Mouse (Mus musculus) spleen, postnatal 4 days (tissue): ENCODE measurements around the gene Akt3.
A peak's percentile ranks its signal among the peaks of the same experiment; 100 is the strongest.

Experiments used
- DNase-seq, 2 experiments: peaks; one replicate each; pipeline ENCODE4 v3.0.0; 2022; ENCODE audit warnings: low spot score in 2 of 2

The Akt3 gene

DNA sequence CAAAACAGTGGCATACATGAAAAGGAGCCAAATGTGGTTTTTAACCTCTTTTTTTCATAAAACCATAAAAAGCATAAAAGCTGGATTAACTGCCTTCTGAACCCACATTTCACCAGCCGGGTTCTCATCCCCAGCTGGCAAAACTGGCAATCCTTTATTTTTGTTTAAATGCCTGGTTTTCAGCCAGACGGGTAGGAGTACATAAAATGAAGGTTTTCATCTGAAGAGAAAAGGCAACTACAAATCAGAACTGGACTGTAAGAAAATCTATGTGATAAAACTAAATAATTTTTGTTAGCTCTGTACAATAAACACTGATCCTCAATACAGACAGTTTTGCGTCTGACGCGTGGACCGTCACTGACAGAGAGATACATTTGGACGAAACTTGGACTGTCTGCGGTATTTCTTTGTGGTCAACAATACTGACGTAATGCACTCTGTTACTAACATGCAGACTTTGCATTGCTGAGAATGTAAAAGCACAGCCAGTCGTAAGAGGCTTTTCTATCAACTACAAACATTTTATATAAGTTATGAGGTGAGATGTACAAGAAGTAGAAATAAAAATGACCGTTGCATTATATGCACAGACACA lies 206.5 kb downstream of the Akt3 start:
- DNase-seq = no peak

DNA sequence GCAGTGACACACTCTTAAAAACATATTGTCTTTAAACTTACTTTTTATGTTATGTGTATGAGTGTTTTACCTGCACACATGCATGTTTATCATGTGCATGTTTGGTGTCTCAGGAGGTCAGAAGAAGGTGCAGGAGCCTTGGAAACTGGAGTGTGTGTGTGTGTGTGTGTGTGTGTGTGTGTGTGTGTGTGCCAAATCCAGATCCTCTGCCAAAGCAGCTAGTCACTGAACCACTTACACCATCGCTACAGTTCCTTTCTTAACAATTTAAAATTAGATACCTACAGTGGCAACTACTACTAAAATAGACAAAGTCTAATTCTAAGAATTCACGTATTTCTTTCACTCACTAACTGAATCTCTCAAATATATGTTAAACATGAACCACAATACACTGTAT lies 209.2 kb downstream of the Akt3 start:
- DNase-seq = no peak

DNA sequence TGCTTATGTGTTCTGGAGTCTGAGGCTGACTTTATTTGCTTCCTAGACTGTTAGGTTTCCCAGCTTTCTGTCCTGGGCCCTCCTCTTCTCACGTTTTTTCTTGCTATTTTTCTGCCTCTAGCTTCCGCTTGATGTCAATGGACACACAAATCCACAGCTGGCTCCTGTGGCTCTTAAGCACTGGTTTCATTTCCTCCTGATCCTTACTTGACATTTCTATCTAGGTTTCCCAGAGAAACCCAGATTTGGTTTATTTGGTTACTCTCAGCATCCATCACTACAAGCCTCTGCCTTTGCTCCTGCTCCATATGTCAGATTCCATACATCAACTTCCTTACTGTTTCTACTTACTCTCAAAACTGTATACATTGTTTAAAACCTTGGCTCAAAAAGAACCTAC lies 211.0 kb downstream of the Akt3 start:
- DNase-seq = no peak

DNA sequence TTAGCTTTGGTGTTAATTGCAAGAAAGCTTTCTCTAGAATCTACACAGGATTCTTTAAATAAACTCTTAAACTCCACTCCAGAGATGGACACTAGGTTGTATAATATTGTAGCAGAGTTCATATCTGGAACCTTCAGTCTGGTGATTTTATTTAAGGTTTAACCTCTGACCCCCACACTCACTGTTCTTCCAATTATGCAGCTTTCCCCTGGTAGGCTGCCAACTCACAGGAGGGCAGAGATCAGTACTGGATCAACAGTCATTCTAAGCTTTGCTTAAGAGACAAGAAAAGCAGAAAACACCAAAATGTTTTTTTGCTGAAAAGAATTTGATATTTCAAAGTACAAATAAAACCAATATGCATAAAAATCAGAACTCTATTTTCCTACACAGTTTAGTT lies 212.1 kb downstream of the Akt3 start:
- DNase-seq = no peak

DNA sequence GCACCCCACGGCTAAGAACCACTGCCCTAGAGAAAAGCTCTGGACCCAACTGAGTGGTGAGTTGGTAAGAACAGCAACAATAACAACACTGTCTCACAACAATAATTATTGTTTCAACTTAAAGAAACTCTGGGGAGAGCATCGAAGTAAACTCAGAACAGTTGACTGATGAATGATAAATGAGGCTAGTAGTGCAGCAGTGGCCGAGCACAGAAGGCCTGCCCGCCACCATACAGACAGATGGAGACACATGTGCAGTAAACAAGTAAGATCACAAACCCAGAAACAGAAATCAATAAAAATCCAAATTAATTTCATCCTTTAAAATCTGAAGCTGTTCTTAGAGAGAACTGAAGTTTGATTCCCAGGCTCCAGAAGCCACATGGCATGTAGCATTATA lies 217.9 kb downstream of the Akt3 start:
- no peak for DNase-seq

DNA sequence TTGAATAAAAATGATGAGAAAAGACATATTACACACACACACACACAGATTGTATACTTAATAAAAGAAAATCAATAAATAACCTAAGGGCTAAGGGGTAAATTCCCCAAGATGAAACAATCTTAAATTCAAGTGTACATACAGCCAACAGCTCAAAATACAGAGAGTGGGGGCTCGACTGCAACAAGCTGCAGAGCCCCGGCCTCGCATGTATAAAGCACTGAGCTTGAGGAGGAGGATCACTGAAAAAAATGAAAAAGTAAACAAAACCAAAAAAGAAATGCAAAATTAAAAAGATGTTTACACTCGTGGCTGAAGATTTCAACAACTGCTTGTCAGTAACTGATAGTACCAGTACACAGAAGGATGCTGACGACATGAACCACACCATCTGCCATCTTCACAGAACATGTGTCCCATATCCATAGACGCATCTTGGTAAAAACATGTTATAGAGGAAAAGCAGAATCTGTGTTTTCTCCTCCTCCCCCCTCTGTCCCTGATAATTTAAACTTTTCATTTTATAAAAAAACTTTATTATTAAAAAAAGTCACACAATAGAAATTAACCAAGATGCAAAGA lies 218.8 kb downstream of the Akt3 start:
- no peak for DNase-seq

DNA sequence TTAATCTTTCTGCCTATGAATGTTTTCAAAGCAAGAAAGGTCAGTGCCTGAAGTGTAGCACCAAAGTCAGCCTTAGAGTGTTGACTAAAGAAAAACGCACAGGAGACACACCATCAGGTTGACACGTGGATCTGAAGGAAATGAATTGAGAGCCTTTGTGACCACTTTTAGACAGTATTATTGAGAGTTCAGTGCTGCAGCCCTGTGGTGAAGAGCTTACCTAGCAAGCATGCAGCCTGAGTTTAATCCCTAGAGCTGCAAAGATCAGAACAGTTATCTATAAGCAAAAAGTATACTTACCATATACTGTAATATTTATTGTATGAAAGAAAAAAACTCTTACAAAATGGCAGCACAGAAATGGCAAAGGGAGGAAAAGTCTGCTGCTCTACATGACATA lies 219.6 kb downstream of the Akt3 start:
- DNase-seq = no peak

DNA sequence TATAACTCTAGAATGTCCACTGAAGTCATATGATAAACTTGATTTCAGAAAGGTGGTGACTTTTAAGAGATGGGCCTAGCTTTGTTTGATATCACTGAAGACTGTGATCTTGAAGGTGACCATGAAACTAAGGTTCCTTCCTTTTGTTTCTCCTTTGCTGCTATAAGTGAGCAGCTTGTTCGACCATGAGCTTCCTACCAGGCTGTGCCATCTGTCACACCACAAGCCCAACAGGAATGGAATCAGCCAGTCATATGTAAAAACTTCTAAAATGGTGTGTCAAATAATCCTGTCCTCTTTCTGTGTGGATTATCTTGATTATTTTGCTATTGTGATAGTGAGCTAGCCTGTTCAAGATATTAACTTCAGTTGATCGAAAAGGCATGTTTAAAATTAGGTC lies 222.5 kb downstream of the Akt3 start:
- DNase-seq = no peak

DNA sequence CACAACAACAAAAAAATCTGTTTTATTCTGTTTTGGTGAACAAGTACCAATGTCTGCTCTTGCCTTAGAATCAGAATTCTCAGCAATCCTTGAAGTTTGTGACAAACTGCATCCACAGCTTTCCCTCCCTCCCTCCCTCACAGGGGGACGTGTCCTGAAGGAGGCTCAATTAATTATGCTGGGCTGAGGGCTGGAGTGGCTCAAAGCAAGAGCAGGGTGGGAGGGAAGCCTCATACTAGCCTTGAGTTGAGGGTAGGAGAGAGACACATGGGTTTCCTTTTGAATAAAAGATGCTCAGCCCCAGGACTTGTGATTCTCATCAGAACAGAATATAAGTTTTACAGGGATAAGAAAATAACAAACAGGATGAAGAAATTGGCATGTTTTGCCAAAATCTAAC lies 225.8 kb downstream of the Akt3 start:
- no peak for DNase-seq

DNA sequence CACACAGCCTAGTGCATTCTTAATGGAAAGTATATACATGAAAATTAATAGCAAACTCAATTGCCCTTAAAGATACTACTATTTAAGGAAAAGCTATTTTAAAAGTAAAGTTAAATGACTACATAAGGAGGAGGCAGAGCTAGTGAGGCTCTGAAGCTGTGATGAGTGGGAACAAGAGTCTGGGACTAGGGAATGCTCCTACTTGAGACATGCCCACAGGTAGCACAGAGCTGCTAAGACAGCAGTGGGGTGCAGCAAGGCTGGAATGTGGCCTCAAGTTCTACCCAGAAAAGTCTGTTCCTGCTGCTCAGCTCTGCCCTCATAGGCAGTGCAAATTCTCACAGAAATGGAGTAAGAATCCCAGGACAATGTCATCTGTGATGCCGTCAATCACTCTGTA lies 226.8 kb downstream of the Akt3 start:
- no peak for DNase-seq

DNA sequence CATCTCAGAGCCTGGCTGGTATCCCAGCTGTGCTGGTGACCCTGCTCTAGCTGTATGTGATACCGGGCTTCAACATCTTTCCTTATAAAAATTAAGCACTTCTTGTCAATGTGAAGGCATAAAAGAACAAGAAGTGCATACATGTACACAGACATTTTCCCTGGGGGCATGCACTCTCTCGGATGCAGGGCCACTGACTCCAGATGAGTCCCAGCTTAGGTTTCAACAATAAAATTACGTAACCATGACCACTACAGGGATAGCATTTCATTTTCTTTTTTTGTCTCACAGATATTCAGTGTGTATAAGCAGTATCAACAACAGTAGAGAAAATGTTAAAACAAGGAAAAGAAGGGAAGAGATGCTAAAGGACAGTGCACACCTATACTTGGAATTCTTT lies 227.3 kb downstream of the Akt3 start:
- no peak for DNase-seq

DNA sequence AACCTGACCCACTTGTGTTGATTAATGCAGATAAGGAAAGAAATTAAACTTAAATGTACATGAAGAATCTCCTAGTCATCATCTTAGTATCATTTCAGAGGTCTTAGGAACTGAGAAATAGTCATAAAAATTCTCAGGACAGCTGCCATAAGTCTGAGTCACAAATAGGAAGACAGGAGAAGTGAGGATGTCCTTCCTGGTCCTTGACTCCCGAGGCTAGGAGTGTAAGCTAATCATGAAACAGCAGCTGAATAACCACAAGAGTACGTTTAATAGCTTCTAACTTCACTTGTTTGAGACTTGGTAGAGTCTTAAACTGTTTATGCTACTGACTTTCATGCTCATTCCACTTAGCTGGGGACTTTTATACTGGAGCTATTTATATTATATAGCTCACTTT lies 229.0 kb downstream of the Akt3 start:
- DNase-seq = no peak

DNA sequence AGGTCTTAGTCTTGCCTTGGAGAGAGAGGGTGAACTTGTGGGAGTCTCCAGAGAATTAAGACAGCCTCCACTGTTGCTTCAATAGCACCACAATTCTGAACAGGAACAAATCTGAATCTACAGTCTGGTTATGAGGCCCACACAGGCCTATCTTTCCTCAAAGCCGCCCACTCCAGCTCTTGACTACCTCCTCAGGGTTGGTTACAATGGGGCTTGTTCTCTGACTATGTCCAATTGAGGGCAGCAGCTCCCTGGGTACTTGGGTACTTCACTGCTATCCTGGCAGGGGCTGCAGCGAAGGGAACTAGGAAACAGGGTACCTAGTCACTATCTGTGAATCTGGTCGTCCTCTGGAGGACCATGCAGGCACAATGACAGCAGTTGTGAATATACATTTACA lies 230.3 kb downstream of the Akt3 start:
- DNase-seq = no peak

DNA sequence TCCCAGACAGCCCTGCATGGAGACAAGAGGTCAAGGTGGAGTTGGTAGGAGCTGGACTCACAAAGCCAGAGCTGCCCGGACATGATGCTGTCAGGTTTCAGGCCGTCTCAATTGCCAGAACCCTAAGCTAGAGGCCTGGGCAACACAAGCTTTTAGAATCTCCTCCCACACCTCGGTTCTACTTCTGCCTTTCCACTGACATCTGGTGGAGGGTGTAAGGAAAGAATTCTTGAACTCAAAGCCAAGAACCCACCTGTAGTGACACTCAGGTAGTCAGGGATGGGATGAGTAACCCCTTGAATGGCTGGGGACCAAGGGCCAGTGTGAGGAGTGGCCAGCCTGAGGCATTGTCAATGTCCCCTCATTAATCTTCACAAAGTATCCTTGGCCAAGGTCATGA lies 235.3 kb downstream of the Akt3 start:
- DNase-seq = no peak

DNA sequence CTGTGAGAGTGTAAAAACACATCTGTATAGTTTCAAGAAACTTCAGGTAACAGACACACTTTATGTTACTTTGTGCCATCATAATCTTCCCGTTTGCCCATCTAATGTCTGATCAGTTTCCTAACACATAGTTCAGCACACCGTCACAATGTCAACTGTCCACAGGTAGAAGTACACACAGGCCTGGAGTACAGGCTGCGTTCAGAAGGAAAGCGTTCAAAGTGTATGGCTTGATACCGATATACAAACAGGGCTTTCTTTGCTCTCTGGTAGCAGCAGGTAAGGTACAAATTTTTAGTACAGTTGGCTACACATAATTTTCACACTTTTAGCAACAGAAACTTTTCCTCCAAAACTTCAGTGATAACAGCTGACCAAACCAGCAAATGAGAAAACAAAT lies 238.3 kb downstream of the Akt3 start:
- peak in 1 of 2 experiments; percentile 36 for DNase-seq

DNA sequence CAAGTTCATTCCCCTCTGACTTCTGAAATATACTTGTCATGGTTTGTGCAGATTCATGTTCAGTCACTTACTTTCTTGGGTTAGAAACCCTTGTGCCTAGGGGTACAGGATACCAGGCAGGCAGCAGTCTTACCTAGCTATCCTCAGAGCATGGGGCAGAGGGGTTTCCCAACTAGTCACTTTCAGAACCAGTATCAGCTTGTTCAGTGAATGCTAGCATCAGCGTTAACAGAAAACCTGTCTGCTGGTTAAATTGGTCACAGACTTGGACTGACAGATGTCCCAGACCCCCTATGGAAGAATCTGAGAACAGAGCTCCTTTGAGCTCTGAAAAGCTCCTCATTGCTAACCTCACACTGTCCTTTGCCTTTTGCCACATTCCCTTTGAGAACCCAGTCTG lies 239.3 kb downstream of the Akt3 start:
- no peak for DNase-seq

DNA sequence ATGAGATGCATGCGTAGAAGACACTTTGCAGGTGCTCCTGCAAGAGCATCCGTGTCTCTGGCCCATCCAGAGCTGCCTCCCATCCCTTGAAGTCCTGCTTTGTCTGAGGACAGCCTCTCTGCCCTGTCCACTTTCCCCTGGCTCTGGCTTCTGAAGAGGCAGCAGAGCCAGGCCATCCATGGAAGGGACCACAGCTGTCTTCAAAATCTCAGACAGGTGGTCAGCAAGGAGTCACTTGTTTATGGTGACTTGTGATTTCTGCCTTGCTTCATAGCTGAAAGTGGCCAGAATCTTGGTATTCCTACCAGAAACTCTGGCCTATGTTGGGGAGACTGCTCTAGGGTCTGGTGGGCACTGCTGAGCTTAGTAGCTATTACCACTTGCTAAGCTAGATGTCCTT lies 241.3 kb downstream of the Akt3 start:
- DNase-seq = no peak

DNA sequence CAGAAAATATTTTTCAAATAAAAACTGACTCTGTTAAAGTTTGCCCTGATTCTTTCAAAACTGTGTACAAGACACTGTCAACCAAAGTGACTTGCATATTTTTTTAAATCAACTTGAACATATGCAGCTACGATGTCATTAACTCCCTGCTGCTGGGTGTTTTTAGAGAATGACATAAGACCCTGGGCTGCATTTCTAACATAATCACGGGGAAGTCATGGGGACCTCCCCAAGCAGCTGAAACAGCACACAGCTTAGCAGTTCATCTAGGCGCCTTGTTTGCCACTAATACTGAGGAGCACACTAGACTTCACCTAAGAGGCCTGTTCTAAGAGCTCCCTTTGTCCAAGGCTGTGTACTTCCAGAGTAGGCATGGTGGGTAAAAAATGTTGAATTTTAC lies 242.1 kb downstream of the Akt3 start:
- no peak for DNase-seq

DNA sequence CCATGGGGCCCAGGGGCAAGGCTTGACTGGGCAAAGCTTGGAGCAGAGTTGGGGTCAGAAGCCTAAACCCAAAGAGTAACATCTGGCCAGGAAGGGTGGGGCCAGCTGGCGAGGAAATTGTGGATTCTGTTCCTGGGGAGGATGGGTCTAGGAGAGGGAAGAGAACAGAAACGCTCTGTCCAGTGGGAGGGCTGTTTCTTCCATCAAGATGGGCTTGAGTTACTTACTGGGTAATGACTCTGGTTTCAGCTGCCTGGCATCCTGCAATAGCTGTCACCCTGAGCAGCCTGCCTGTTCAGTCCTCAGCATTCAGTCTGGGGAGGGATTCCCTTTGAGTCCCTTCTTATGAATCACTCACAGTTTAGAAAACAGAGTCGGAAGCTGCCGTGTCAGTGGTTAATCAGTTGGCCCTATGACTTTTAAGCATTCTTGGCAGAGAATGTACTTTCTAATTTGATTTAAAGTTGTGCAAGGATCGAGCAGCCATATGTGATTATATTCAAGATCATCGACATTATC lies 243.0 kb downstream of the Akt3 start:
- no peak for DNase-seq

DNA sequence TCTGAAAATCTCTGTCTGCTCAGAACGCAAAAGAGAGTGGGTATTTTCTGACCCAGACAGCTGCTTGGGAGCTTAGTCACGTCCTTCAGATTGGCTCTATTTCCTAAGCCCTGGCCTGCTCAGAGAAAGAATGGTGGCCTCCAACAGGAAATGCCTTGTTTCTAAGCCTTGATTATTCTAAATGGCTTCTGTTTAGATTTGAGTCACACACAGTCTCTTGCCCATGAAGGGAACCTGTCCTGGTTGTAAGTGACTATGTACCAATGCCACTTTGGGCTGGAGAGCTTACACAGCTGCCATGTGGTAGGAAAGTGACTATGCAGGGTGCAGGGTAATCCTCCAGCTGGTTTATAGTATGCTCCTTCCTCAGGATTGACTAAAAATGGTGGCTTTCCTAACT lies 243.7 kb downstream of the Akt3 start:
- DNase-seq = no peak

DNA sequence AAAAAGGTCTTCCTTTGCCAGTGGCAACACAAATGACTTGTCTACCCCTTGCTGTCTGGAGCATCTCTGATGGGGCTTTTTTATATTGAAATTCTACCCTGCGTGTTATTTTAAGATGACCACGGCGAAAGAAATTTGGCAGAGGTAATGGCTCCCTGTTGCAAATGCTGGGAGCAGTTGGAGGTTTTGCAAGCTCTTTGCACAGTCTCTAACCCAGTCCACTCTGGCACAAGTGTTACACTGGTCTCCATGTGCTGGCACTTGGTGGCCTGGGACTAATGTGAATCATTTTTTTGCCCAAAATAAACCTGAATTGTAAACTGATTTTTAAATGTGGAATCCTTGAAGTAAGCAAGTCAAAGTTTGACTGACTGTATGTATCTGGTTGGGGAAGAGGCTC lies 244.2 kb downstream of the Akt3 start:
- DNase-seq = no peak

DNA sequence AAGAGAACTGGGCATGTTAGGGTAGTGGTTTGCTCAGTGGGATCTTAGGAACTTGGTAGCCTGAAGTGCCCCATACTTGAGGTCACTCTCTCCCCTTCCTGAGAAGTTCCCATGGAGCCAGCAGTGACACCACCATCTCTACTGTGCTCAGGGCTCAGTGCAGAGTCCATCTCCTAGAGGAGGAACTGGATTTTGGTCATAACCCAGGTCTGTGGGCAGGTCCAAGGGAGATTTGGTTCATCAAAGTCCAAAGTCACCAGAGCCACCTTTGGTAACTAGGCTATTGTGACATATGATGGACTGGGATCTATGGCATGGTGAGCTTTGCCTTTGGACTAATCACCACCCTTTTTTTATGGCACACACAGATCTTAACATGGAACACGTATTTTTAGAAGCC lies 244.7 kb downstream of the Akt3 start:
- DNase-seq = no peak

DNA sequence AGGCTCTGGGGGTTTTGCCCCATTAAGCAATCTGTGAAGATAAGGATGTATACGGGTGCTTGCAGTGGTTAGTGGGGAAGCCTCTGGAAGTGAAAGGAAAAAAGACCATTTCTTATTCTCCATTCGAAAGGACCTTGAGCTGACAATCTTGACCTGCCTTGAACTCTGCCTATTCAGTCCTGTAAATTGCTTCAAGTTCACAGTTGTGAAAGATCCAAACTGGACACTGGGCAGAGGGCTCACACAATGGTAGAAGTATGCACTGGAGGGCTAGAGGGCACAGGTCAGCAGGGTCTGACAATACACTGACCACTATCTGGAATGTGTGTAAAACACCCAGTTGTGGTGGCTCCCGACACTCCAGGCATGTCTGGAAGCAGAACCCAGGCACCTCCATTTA lies 245.2 kb downstream of the Akt3 start:
- DNase-seq = no peak

DNA sequence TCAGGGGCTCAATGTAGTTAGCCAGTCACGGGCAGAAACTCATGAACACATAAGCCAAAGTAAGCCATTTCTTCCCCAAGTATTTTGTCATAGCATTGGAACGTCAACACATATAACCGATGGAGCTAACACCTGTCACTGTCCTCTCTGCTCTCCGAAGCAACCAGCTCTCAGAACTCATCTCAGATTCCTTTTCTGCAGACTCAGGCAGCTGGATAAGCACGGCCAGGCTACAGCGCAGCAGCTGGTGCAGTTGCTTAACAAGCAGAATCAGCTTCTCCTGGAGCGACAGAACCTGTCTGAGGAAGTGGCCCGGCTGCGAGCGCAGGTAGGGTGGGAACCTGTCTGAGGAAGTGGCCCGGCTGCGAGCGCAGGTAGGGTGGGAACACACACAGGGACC lies 246.3 kb downstream of the Akt3 start:
- no peak for DNase-seq
